Mouse (Mus musculus) erythroblast, embryonic 14.5 days (primary cell): ENCODE results near the gene Hsd17b14. TPM values are rescaled to one million over a fixed set of nuclear protein-coding genes. Genes with fewer than 3 reads are reported as not detected.

Experiments used
- H3K27me3 ChIP-seq: 2 replicates; pipeline ENCODE4 v1.6.1; 2012; ENCODE audit warnings: inconsistent platforms; ENCODE audit not compliant: control insufficient read depth
- H3K36me3 ChIP-seq: 2 replicates; pipeline ENCODE4 v1.6.1; 2012; ENCODE audit warnings: mild to moderate bottlenecking, inconsistent platforms; ENCODE audit not compliant: control insufficient read depth
- H3K4me1 ChIP-seq: 2 replicates; pipeline ENCODE4 v1.6.1; 2012; ENCODE audit warnings: inconsistent platforms; ENCODE audit not compliant: control insufficient read depth
- H3K4me3 ChIP-seq: replicated peaks from 2 replicates; pipeline ENCODE3; 2012; ENCODE audit warnings: moderate library complexity, mild to moderate bottlenecking, inconsistent platforms
- H3K9me3 ChIP-seq: 2 replicates; pipeline ENCODE4 v1.6.1; 2012; ENCODE audit warnings: low read length, inconsistent platforms, mixed read lengths; ENCODE audit not compliant: control insufficient read depth
- GATA1 ChIP-seq: IDR thresholded peaks from 2 replicates; pipeline ENCODE4 v1.6.1; 2012; ENCODE audit warnings: low read length, inconsistent platforms, mixed read lengths
- TAL1 ChIP-seq: IDR thresholded peaks from 3 replicates; pipeline ENCODE4 v1.6.1; 2012; ENCODE audit warnings: low read length, inconsistent platforms, mixed read lengths
- polyA plus RNA-seq: library from polyadenylated mRNA; stranded (reverse); fragments of >175 nt; gene quantifications from 2 replicates; pipeline ENCODE4 v1.2.3, GENCODE M21; 2012

Gene Hsd17b14
- polyA plus RNA-seq, 1 experiment = 0.50 TPM

GRCm38 (mm10) chr7:45609511-45609910 is 54.8 kb downstream of the Hsd17b14 start:
- Histone ChIP-seq H3K27me3 (no peaks in the 10 kb centered on the region), H3K9me3 (no peaks in the 10 kb centered on the region), H3K4me3 (no peak overlapping the region), H3K4me1 (no peaks in the 10 kb centered on the region), H3K36me3 (no peaks in the 10 kb centered on the region)
- no peak for TF ChIP-seq TAL1
- no peak for TF ChIP-seq GATA1

GRCm38 (mm10) chr7:45616277-45616676 is 61.6 kb downstream of the Hsd17b14 start:
- H3K4me3 ChIP-seq = no peak overlapping the region
- H3K9me3 ChIP-seq = no peaks in the 10 kb centered on the region
- TF ChIP-seq GATA1 (no peak), TAL1 (no peak)
- peaks cover 36% of the 10 kb centered on the region for H3K27me3 ChIP-seq
- no peaks in the 10 kb centered on the region for H3K36me3 ChIP-seq
- no peaks in the 10 kb centered on the region for H3K4me1 ChIP-seq

GRCm38 (mm10) chr7:45617042-45617695 is 62.5 kb downstream of the Hsd17b14 start, which contains the start of gene Fut1:
Fut1 (plus strand) TSS chr7:45617289.
- Histone ChIP-seq H3K27me3 (peaks cover 36% of the 10 kb centered on the region), H3K36me3 (no peaks in the 10 kb centered on the region), H3K4me3 (no peak within 1 kb of the TSS), H3K9me3 (no peaks in the 10 kb centered on the region), H3K4me1 (peaks cover 2% of the 10 kb centered on the region; the same call in 1 of the 2 replicates)
- TF ChIP-seq GATA1 = no peak
- no peak for TF ChIP-seq TAL1

Other genes with a start within 250 kb of the Hsd17b14 start
- gene Trpm4, start 221.1 kb upstream of the Hsd17b14 start, polyA plus RNA-seq = 0.02 and 0.04 TPM in 2 replicates
- not detected in 2 replicates for gene Hrc, start 219.6 kb upstream of the Hsd17b14 start, polyA plus RNA-seq
- 0.13 and 0.33 TPM in 2 replicates for gene Ppfia3, start 187.9 kb upstream of the Hsd17b14 start, polyA plus RNA-seq
- 0.18 TPM in 1 of 2 replicates, not detected in the other for gene Lin7b, start 184.3 kb upstream of the Hsd17b14 start, polyA plus RNA-seq
- 68.0 and 79.6 TPM in 2 replicates for gene Snrnp70, start 159.2 kb upstream of the Hsd17b14 start, polyA plus RNA-seq
- not detected in 2 replicates for gene Kcna7, start 149.2 kb upstream of the Hsd17b14 start, polyA plus RNA-seq
- not detected in 2 replicates for gene Ntf5, start 141.2 kb upstream of the Hsd17b14 start, polyA plus RNA-seq
- not detected in 2 replicates for gene Lhb, start 134.1 kb upstream of the Hsd17b14 start, polyA plus RNA-seq
- 0.09 and 0.12 TPM in 2 replicates for gene Gys1, start 120.0 kb upstream of the Hsd17b14 start, polyA plus RNA-seq
- 15.2 and 15.3 TPM in 2 replicates for gene Ruvbl2, start 116.8 kb upstream of the Hsd17b14 start, polyA plus RNA-seq
- gene Ftl1, start 95.0 kb upstream of the Hsd17b14 start, polyA plus RNA-seq = 3,659 and 3,743 TPM in 2 replicates
- gene Bax, start 88.0 kb upstream of the Hsd17b14 start, polyA plus RNA-seq = 24.4 and 25.7 TPM in 2 replicates
- gene Tulp2, start 73.0 kb upstream of the Hsd17b14 start, polyA plus RNA-seq = 0.03 and 0.08 TPM in 2 replicates
- not detected in 2 replicates for gene Gm45808, start 68.1 kb upstream of the Hsd17b14 start, polyA plus RNA-seq
- 0.01 and 0.02 TPM in 2 replicates for gene Dhdh, start 66.1 kb upstream of the Hsd17b14 start, polyA plus RNA-seq
- gene Nucb1, start 44.5 kb upstream of the Hsd17b14 start, polyA plus RNA-seq = 54.7 and 66.6 TPM in 2 replicates
- 543 and 840 TPM in 2 replicates for gene Ppp1r15a, start 28.6 kb upstream of the Hsd17b14 start, polyA plus RNA-seq
- 0.42 and 1.0 TPM in 2 replicates for gene Plekha4, start 28.6 kb upstream of the Hsd17b14 start, polyA plus RNA-seq
- gene Bcat2, start 15.3 kb downstream of the Hsd17b14 start, polyA plus RNA-seq = 1.1 and 2.6 TPM in 2 replicates
- gene Fgf21, start 60.6 kb downstream of the Hsd17b14 start, polyA plus RNA-seq = not detected in 2 replicates
- gene Fut1, start 62.4 kb downstream of the Hsd17b14 start, polyA plus RNA-seq = not detected in 2 replicates
- gene Izumo1, start 66.9 kb downstream of the Hsd17b14 start, polyA plus RNA-seq = 0.05 TPM in 1 of 2 replicates, not detected in the other
- gene Rasip1, start 72.6 kb downstream of the Hsd17b14 start, polyA plus RNA-seq = 0.04 and 0.06 TPM in 2 replicates
- not detected in 2 replicates for gene Mamstr, start 85.1 kb downstream of the Hsd17b14 start, polyA plus RNA-seq
- gene Fut2, start 111.5 kb downstream of the Hsd17b14 start, polyA plus RNA-seq = 0.09 TPM in 1 of 2 replicates, not detected in the other
- not detected in 2 replicates for gene Ntn5, start 129.1 kb downstream of the Hsd17b14 start, polyA plus RNA-seq
- not detected in 2 replicates for gene Sec1, start 139.5 kb downstream of the Hsd17b14 start, polyA plus RNA-seq
- not detected in 2 replicates for gene Car11, start 144.9 kb downstream of the Hsd17b14 start, polyA plus RNA-seq
- 0.07 TPM in 2 replicates for gene Dbp, start 150.2 kb downstream of the Hsd17b14 start, polyA plus RNA-seq
- 1,232 and 1,322 TPM in 2 replicates for gene Rpl18, start 160.6 kb downstream of the Hsd17b14 start, polyA plus RNA-seq
- 5.1 and 5.7 TPM in 2 replicates for gene Sphk2, start 163.1 kb downstream of the Hsd17b14 start, polyA plus RNA-seq
- gene Fam83e, start 166.3 kb downstream of the Hsd17b14 start, polyA plus RNA-seq = 0.03 and 0.11 TPM in 2 replicates
- gene Spaca4, start 170.9 kb downstream of the Hsd17b14 start, polyA plus RNA-seq = not detected in 2 replicates
- gene Lmtk3, start 228.8 kb downstream of the Hsd17b14 start, polyA plus RNA-seq = 0.01 and 0.04 TPM in 2 replicates
- 0.04 TPM in 1 of 2 replicates, not detected in the other for gene Sult2b1, start 229.8 kb downstream of the Hsd17b14 start, polyA plus RNA-seq